Mouse (Mus musculus) testis, adult 2 months (tissue): ENCODE data around the gene Sds.

Experiments used
- CTCF ChIP-seq: fragments of 200-500 bp; IDR thresholded peaks from 2 replicates; pipeline ENCODE4 v1.5.1; 2012; ENCODE audit warnings: low read depth, mild to moderate bottlenecking, inconsistent platforms, low read length, moderate library complexity; ENCODE audit not compliant: control insufficient read depth, insufficient read depth, insufficient replicate concordance
- POLR2A ChIP-seq: fragments of 200-500 bp; IDR thresholded peaks from 2 replicates; pipeline ENCODE4 v1.6.1; 2012; ENCODE audit warnings: low read depth, mild to moderate bottlenecking, inconsistent platforms, low read length, moderate library complexity; ENCODE audit not compliant: control insufficient read depth

GRCm38 (mm10) chr5:120487844-120488243, 11.5 kb downstream of the Sds start:
- TF ChIP-seq CTCF (no peak), POLR2A (no peak)
